Mouse (Mus musculus) testis, adult 2 months (tissue): ENCODE measurements around the gene Frmd5. TPM values are rescaled to one million over a fixed set of nuclear protein-coding genes. Genes with fewer than 3 reads are reported as not detected.
"Not testable (repeated sequence)": the region's sequence is repeated elsewhere in the genome, so short reads cannot be mapped to it uniquely, and the experiment has no call there.

Experiments
- H3K27ac ChIP-seq: fragments of 200-500 bp; 2 replicates; pipeline ENCODE4 v1.5.1; 2012; ENCODE audit warnings: low read depth, low read length; ENCODE audit not compliant: control insufficient read depth, insufficient read depth
- H3K27me3 ChIP-seq: fragments of 200-500 bp; 2 replicates; pipeline ENCODE4 v1.6.1; 2012; ENCODE audit warnings: mild to moderate bottlenecking, low read length, moderate library complexity; ENCODE audit not compliant: control insufficient read depth, insufficient read depth
- H3K36me3 ChIP-seq: fragments of 200-500 bp; 2 replicates; pipeline ENCODE4 v1.6.1; 2012; ENCODE audit warnings: mild to moderate bottlenecking, low read length; ENCODE audit not compliant: control insufficient read depth, insufficient read depth
- H3K4me1 ChIP-seq: fragments of 200-500 bp; 2 replicates; pipeline ENCODE4 v1.6.1; 2012; ENCODE audit warnings: low read length; ENCODE audit not compliant: control insufficient read depth, insufficient read depth
- H3K4me3 ChIP-seq: fragments of 200-500 bp; 2 replicates; pipeline ENCODE4 v1.5.1; 2012; ENCODE audit warnings: low read depth, mild to moderate bottlenecking, low read length, moderate library complexity, mixed read lengths; ENCODE audit not compliant: control insufficient read depth
- CTCF ChIP-seq: fragments of 200-500 bp; IDR thresholded peaks from 2 replicates; pipeline ENCODE4 v1.5.1; 2012; ENCODE audit warnings: low read depth, mild to moderate bottlenecking, inconsistent platforms, low read length, moderate library complexity; ENCODE audit not compliant: control insufficient read depth, insufficient read depth, insufficient replicate concordance
- POLR2A ChIP-seq: fragments of 200-500 bp; IDR thresholded peaks from 2 replicates; pipeline ENCODE4 v1.6.1; 2012; ENCODE audit warnings: low read depth, mild to moderate bottlenecking, inconsistent platforms, low read length, moderate library complexity; ENCODE audit not compliant: control insufficient read depth
- polyA plus RNA-seq: library from polyadenylated mRNA; depleted of rRNA; stranded (reverse); fragments of >200 nt; gene quantifications from 2 replicates; pipeline ENCODE4 v1.2.3, GENCODE M21; 2012

The Frmd5 gene
- polyA plus RNA-seq, 1 experiment: 1.6 TPM

DNA sequence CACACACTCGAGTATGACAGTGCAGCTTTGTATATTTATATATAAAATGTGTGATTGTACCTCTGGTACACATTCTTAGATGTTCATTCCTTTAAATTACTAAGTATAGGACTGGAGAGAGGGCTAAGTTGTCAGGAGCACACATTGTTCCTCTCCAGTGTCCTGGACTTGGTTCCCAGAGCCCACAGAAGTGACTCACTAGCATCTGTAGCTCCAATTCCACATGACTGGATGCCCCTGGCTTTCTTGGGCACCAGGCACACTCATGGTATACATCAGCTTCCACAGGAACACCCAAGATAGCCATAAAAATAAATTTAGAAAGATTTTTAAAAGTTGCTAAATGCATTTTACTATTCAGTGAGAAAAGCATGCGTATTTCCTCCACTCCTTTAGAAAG is 281.8 kb downstream of the Frmd5 start:
- no peaks in the 10 kb centered on the region for H3K27me3 ChIP-seq
- no peak for TF ChIP-seq POLR2A
- no peak for TF ChIP-seq CTCF
- H3K4me3 ChIP-seq: no peak overlapping the region
- no peaks in the 10 kb centered on the region for H3K36me3 ChIP-seq
- no peaks in the 10 kb centered on the region for H3K4me1 ChIP-seq
- no peak overlapping the region for H3K27ac ChIP-seq

DNA sequence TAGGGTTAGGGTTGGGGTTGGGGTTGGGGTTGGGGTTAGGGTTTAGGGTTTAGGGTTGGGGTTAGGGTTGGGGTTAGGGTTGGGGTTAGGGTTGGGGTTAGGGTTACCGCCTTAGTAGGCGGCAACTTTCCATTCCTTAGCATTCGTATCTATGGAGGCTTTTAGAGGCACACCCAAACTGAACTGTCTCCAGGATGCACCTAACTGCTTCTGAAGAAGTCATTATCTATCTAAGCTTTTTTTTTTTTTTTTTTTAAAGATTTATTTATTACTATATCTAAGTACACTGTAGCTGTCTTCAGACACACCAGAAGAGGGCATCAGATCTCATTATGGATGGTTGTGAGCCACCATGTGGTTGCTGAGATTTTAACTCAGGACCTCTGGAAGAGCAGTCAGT is 284.1 kb downstream of the Frmd5 start:
- H3K27me3 ChIP-seq, H3K4me1 ChIP-seq, H3K27ac ChIP-seq, H3K4me3 ChIP-seq, H3K36me3 ChIP-seq: not testable (repeated sequence)

DNA sequence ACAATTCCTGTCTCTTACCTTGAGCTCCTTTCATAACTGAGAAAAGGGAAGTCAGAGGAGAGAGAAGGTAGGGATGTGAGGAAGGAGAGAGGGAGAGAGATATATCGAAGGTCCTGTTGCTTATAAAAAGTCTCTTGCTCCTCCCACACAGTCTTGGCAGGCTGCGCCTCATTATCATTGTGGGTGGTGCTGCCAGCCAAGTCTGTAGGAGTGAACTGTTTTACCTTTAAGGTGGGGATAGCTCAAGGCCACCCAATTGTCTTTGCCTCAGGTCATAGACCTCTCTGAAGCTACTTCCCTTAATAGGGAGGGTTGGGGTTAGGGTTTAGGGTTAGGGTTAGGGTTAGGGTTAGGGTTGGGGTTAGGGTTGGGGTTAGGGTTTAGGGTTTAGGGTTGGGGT is 284.9 kb downstream of the Frmd5 start:
- H3K4me1 ChIP-seq: no peaks in the 10 kb centered on the region
- no peak overlapping the region for H3K27ac ChIP-seq
- H3K36me3 ChIP-seq: no peaks in the 10 kb centered on the region
- H3K4me3 ChIP-seq: no peak overlapping the region
- no peak for TF ChIP-seq CTCF
- no peak for TF ChIP-seq POLR2A
- no peaks in the 10 kb centered on the region for H3K27me3 ChIP-seq

DNA sequence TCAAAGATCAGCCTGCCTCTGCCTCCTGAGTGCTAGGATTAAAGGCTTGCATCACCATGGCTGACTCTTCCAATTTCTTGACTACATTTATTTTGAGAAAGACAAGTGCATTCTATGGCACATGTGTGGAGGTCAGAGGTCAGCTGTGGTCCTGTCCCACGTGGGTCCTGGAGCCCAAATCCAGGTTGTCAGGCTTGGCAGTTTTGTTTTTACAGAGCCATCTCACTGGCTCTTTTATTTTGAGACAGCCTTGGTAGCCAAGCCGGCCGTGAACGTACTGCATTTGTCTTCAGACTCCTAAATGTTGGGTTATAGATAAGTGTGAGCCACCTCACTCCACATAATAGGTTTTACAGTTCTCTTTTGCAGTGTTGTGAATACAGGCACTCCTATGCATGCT is 288.2 kb downstream of the Frmd5 start:
- not testable (repeated sequence) for H3K27ac ChIP-seq, H3K36me3 ChIP-seq, H3K4me1 ChIP-seq, H3K27me3 ChIP-seq, H3K4me3 ChIP-seq

DNA sequence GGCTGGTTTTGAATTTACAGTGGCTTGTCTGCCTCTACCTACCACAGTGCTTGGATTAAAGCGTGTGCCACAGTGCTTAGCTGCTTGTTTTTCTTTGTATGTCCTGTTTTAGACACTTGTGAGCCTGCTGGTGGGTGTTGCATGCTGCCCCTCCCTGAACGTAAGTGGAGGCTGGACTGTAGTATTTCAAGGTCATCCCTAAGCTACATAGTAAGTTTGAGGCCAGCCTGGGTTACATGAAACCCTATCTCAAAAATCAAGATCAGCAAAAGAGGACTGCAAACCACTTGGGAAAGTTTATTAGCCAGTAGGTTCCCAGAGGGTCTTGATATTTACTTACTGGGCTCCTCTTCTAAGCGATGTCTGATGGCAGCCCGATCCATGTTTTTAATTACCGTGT is 288.8 kb downstream of the Frmd5 start:
- H3K27ac ChIP-seq: no peak overlapping the region
- H3K36me3 ChIP-seq: no peaks in the 10 kb centered on the region
- no peak overlapping the region for H3K4me3 ChIP-seq
- H3K4me1 ChIP-seq: no peaks in the 10 kb centered on the region
- TF ChIP-seq POLR2A (no peak), CTCF (no peak)
- H3K27me3 ChIP-seq: no peaks in the 10 kb centered on the region

DNA sequence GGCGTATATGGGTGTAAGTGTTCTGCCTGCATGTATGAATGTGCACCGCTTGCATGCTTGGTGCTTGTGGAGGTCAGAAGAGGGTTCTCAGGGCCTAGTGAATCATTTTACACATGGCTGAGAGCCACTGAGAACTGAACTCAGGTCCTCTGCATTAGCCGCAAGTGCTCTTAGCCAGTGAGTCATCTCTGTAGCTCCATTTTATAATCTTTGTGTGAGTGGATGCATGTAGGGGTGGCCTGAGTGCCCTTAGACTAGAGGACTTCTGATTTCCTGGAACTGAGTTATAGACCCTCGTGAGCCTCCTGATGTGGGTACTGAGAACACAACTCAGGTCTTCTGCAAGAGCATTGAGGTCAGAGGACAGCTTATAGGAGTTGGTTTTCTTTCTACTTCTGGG is 292.7 kb downstream of the Frmd5 start:
- Histone ChIP-seq H3K27me3 (no peaks in the 10 kb centered on the region), H3K4me3 (no peak overlapping the region), H3K27ac (no peak overlapping the region), H3K4me1 (peaks cover 5% of the 10 kb centered on the region), H3K36me3 (no peaks in the 10 kb centered on the region)
- no peak for TF ChIP-seq POLR2A
- no peak for TF ChIP-seq CTCF

DNA sequence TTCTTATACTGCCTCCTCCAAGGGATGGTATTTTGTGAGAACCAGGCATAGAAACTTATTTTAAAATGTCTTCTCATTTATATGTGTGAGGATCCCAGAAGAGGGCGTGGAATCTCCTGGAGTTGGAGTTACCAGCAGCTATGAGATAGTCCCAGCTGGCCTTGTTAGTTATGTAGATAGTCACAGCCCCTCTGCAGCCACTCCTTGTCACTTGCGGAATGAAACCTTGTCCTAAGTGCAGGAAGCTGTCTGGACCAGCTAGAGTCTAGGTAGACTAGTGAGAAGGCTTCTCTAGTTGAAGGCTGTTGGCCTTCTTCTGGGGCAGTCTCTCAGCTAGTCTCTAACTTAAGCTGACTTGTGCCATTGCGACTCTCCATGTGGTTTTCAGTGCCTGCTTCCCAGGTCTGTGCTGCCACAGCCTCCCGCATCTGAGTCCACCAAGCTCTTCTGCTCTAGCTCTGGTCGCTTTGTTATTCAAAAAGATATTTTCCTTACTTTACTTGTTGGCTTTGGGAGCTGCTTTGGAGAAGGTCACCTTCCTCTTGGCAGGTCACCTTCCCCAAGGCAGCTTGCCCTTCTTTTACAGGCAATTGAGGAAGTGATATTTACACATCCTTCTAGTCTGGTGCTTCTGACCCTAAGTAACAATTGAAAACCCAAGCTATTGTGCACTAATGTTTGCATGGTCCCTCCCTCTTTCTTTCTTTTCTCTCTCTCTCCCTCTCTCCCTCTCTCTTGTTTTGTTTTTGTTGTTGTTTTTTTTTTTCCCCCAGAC is 293.7 kb downstream of the Frmd5 start:
- H3K27ac ChIP-seq, H3K27me3 ChIP-seq, H3K36me3 ChIP-seq, H3K4me1 ChIP-seq, H3K4me3 ChIP-seq: not testable (repeated sequence)

DNA sequence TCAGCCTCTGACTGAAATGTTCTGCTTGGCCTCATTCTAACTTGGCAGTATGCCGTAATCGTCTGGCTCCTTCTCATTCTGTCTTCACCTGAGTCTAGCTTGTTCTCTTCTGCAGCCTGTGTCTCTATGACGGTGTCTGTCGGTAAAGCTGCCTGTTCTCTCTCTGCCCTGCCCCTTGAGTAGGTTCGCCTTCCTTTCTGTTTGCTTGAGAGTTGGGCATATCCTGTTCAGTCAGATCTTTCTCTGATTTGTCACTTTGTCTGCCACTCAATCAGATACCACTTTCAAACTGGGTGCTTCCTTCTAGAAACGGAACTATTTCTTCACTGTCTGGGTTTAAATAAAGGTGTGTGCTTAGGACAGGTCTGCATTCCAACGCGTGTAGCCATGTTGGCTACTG is 295.5 kb downstream of the Frmd5 start:
- Histone ChIP-seq H3K27ac (no peak overlapping the region), H3K4me1 (peaks cover 5% of the 10 kb centered on the region), H3K4me3 (no peak overlapping the region), H3K36me3 (no peaks in the 10 kb centered on the region), H3K27me3 (no peaks in the 10 kb centered on the region)
- no peak for TF ChIP-seq CTCF
- TF ChIP-seq POLR2A: no peak
